In the genomic region with DNA sequence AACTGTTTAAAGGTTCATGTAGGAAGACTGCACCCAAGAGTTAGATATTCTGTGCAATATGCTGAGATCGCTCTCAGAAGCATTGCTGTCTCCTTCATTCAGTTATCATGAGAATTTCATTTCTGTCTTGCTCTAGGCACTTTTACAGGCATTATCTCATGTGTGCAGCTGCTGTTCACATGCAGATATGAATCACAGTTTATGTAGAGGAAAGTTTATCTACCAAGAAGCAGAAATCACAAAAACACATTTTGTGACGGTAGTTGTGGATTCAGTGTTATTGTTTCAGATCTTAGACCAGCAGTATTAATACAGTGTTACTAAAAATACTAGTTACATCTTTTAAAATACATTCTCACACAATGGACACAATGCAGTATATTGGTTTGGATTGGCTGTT, we compare ENCODE assay signal across 19 mouse cellular contexts. TPM values are rescaled to one million over a fixed set of nuclear protein-coding genes. Genes with fewer than 3 reads are reported as not detected.
A peak's percentile ranks its signal among the peaks of the same experiment; 100 is the strongest.
DNase-seq lines count a peak whose midpoint lies in the region; ATAC-seq and TF ChIP-seq lines count a peak whose summit lies in the region.
"Had no signal": no experiment of that assay in that cellular context is flagged by ENCODE, and none has a peak within 500 bp of the region (broad histone marks: within the 10 kb centered on the region; RNA-seq: fewer than 3 reads in every experiment).

No protein-coding gene starts in this region.

- no peak overlapping the region for H3K4me3 ChIP-seq in layer of hippocampus, adult 2 months
- H3K4me3 ChIP-seq in liver, embryonic 13.5 days (replicated peaks), result no peak overlapping the region
- H3K4me3 ChIP-seq in neural tube, embryonic 15.5 days (replicated peaks), result no peak overlapping the region
- H3K4me3 ChIP-seq: embryonic facial prominence, embryonic 13.5 days; forebrain, embryonic 10.5 days; gastrocnemius, adult 2 months; heart, embryonic 13.5 days; limb, embryonic 15.5 days; myocyte had no signal

- H3K4me2 ChIP-seq in liver, embryonic 13.5 days, result peak overlapping the region; percentile 44
- no peak overlapping the region for H3K4me2 ChIP-seq in neural tube, embryonic 15.5 days
- H3K4me2 ChIP-seq: embryonic facial prominence, embryonic 13.5 days; heart, embryonic 13.5 days; hindbrain, embryonic 14.5 days; limb, embryonic 15.5 days had no signal

- H3K9ac ChIP-seq in liver, embryonic 13.5 days, result no peak overlapping the region
- no peak overlapping the region for H3K9ac ChIP-seq in neural tube, embryonic 15.5 days (replicated peaks)
- H3K9ac ChIP-seq: embryonic facial prominence, embryonic 13.5 days; heart, embryonic 13.5 days; hindbrain, embryonic 14.5 days; limb, embryonic 15.5 days had no signal

- peaks cover 46% of the 10 kb centered on the region for H3K4me1 ChIP-seq in liver, embryonic 13.5 days (replicated peaks)
- H3K4me1 ChIP-seq in neural tube, embryonic 15.5 days, result no peaks in the 10 kb centered on the region
- H3K4me1 ChIP-seq: embryonic facial prominence, embryonic 13.5 days; forebrain, embryonic 10.5 days; heart, embryonic 13.5 days; limb, embryonic 15.5 days had no signal

- peak; percentile 1; the same call in 1 of the 2 replicates for TF ChIP-seq CTCF in layer of hippocampus, adult 2 months (conservative IDR thresholded peaks at IDR 0.05)

- no peak overlapping the region for H3K27ac ChIP-seq in layer of hippocampus, adult 2 months
- peak overlapping the region; percentile 65 for H3K27ac ChIP-seq in liver, embryonic 13.5 days
- no peak overlapping the region for H3K27ac ChIP-seq in neural tube, embryonic 15.5 days (replicated peaks)
- H3K27ac ChIP-seq: embryonic facial prominence, embryonic 13.5 days; forebrain, embryonic 10.5 days; gastrocnemius, adult 2 months; heart, embryonic 13.5 days; hindbrain, embryonic 14.5 days; limb, embryonic 15.5 days had no signal

- no peaks in the 10 kb centered on the region; the same call in 1 of the 2 replicates for H3K9me3 ChIP-seq in liver, embryonic 13.5 days (replicated peaks)
- H3K9me3 ChIP-seq in neural tube, embryonic 15.5 days (replicated peaks), result no peaks in the 10 kb centered on the region
- H3K9me3 ChIP-seq: embryonic facial prominence, embryonic 13.5 days; heart, embryonic 13.5 days; limb, embryonic 15.5 days had no signal

- H3K36me3 ChIP-seq in liver, embryonic 13.5 days, result peaks cover 16% of the 10 kb centered on the region
- peaks cover 7% of the 10 kb centered on the region; the same call in 1 of the 2 replicates for H3K36me3 ChIP-seq in neural tube, embryonic 15.5 days

- DNase-seq in layer of hippocampus, adult 2 months (ENCODE audit: low spot score in 2 of 2), result no peak
- DNase-seq in layer of hippocampus, adult 8-10 months (ENCODE audit: low spot score in 2 of 2), result no peak
- peak; percentile 79 for DNase-seq in c-Kit-positive CD71-positive TER-119-positive erythroid progenitor cells, embryonic 14.5 days (ENCODE audit: low spot score)
- DNase-seq in liver, embryonic 13.5 days, result peak; percentile 64
- no peak for DNase-seq in urinary bladder, postnatal 36 days (ENCODE audit: low spot score in 2 of 2)
- DNase-seq: adrenal gland, adult 2 months; cerebellum, adult 9-11 months; gastrocnemius, adult 2 months; kidney, adult 11 months; right cerebral cortex, postnatal 4 days had no signal

- peak; percentile 85 for ATAC-seq in liver, embryonic 13.5 days (ENCODE audit: low read depth)
- peak; percentile 19; the same call in 1 of the 2 replicates for ATAC-seq in neural tube, embryonic 15.5 days (ENCODE audit: low FRiP score)
- ATAC-seq in monocyte, adult 5-6 weeks (replicated peaks; ENCODE audit: insufficient number of reproducible peaks, low FRiP score, low TSS enrichment, poor library complexity, severe bottlenecking), result no peak
- ATAC-seq: lung, postnatal 0 days had no signal

- H3K27me3 ChIP-seq in liver, embryonic 13.5 days, result no peaks in the 10 kb centered on the region
- H3K27me3 ChIP-seq in neural tube, embryonic 15.5 days (replicated peaks), result no peaks in the 10 kb centered on the region
- H3K27me3 ChIP-seq: embryonic facial prominence, embryonic 13.5 days; heart, embryonic 13.5 days; limb, embryonic 15.5 days had no signal

- WGBS in liver, embryonic 13.5 days (ENCODE audit: insufficient replicate concordance), result 15% methylated on average over 2 of the region's 2 CpGs
- 74% methylated on average over 2 of the region's 2 CpGs for WGBS in neural tube, embryonic 15.5 days

RNA-seq across cellular contexts. Expression of a gene that starts 36.0 kb away (rescaled TPM):
- 10 to 100 TPM; 46.1 to 48.3 TPM for total RNA-seq in layer of hippocampus, adult 2 months (2021)
- total RNA-seq in layer of hippocampus, adult 8-10 months (2022), result 10 to 100 TPM; 52.2 to 69.7 (median 55.8) TPM
- polyA plus RNA-seq in liver, embryonic 13.5 days (2015; fragmentation: Nextera tagmentation; extraction: Ambion mirVana), result 24.2 and 24.9 TPM in 2 replicates
- 47.2 and 56.7 TPM in 2 replicates for polyA plus RNA-seq in neural tube, embryonic 15.5 days (2015; fragmentation: Nextera tagmentation; extraction: Ambion mirVana)
- total RNA-seq in monocyte, adult 5-6 weeks (2017), result 31.1 to 45.1 TPM (median 39.8 TPM) in 3 replicates

Comparison
In these comparisons a context has a peak if more than half of its experiments do, and no peak if none do; other contexts are left out.
1. DNase-seq: peak in c-Kit-positive CD71-positive TER-119-positive erythroid progenitor cells, embryonic 14.5 days (single experiment) and liver, embryonic 13.5 days (single experiment); none in layer of hippocampus, adult 2 months (0 of 2), layer of hippocampus, adult 8-10 months (0 of 2) and urinary bladder, postnatal 36 days (0 of 2).